Mouse (Mus musculus): Measurements from ENCODE around the gene Stkld1. TPM values are rescaled to one million over a fixed set of nuclear protein-coding genes. Genes with fewer than 3 reads are reported as not detected.

The Stkld1 gene
- polyA plus RNA-seq, 1 experiment from 2014 or later: 0.06 TPM

DNA sequence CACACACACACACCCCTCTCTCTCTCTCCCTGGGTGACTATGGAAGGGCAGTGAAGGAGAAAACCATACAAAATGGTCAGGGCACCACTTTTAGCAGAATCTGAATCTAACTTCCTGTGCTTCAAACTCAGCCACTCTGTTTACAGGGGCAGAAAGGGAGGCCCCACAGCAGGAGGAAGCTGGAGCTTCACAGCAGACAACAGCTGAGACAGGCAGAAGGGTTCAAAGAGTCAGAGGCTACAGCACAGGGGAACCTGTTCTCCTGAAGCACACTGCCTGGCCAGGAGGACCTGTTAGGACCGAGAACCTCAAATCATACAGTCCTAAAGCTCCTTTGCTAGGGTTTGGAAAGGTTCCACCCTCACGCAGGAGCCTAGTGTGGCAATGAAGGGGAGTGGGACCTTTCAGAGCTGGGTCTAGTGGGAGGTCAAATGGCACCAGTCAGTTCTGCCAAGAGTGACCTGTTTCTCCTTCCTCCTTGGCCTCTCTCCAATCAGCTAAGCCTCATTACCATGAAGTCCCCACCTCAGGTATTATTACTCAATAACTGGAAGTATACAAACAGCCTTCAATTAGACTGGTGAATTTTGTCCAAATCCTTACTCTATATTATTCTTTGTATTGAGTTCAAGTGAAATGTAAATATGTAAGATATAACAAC is 21.0 kb downstream of the Stkld1 start:
- H3K4me3 ChIP-seq (ENCODE audit: low read depth, low read length): no peak overlapping the region
- H3K9ac ChIP-seq (replicated peaks): no peak overlapping the region
- H3K36me3 ChIP-seq (replicated peaks; ENCODE audit: insufficient read depth, low read length): peaks cover 63% of the 10 kb centered on the region
- no peaks in the 10 kb centered on the region for H3K27me3 ChIP-seq (ENCODE audit: insufficient read depth, low read length)
- DNase-seq (no peak), ATAC-seq (no peak)
- H3K9me3 ChIP-seq (ENCODE audit: low read length): no peaks in the 10 kb centered on the region
- 76% methylated on average over 2 of the region's 2 CpGs for WGBS (ENCODE audit: insufficient replicate concordance)
- no peak for TF ChIP-seq CTCF (IDR thresholded peaks at IDR 0.05; ENCODE audit: low read depth)
- TF ChIP-seq EP300 (IDR thresholded peaks at IDR 0.05; ENCODE audit: low read depth): no peak
- H3K4me2 ChIP-seq (ENCODE audit: low read depth, low read length): no peak overlapping the region
- 0 out of 2 replicates have a peak overlapping the region, but pooled peaks have one; percentile 29 for H3K27ac ChIP-seq (ENCODE audit: low read depth)
- H3K4me1 ChIP-seq (ENCODE audit: insufficient read depth): peaks cover 4% of the 10 kb centered on the region; the same call in 1 of the 2 replicates

- H3K36me3 ChIP-seq (replicated peaks; ENCODE audit: insufficient read depth, low read length): peaks cover 73% of the 10 kb centered on the region
- TF ChIP-seq CTCF (IDR thresholded peaks at IDR 0.05; ENCODE audit: low read depth): no peak
- TF ChIP-seq EP300 (IDR thresholded peaks at IDR 0.05; ENCODE audit: low read depth): 0 out of 2 replicates have a peak, but pooled peaks have one; percentile 13
- peaks cover 9% of the 10 kb centered on the region for H3K4me1 ChIP-seq (ENCODE audit: insufficient read depth)
- H3K4me3 ChIP-seq (ENCODE audit: low read depth, low read length): no peak overlapping the region
- 67% methylated on average over 12 of the region's 12 CpGs for WGBS (ENCODE audit: insufficient replicate concordance)
- peak; percentile 46 for DNase-seq
- ATAC-seq: peak; percentile 97
- H3K9me3 ChIP-seq (ENCODE audit: low read length): no peaks in the 10 kb centered on the region
- no peaks in the 10 kb centered on the region for H3K27me3 ChIP-seq (ENCODE audit: insufficient read depth, low read length)
- H3K27ac ChIP-seq (ENCODE audit: low read depth): peak overlapping the region; percentile 69
- H3K4me2 ChIP-seq (ENCODE audit: low read depth, low read length): no peak overlapping the region
- no peak overlapping the region for H3K9ac ChIP-seq (replicated peaks)
Measured at GRCm38 (mm10) chr2:26956811-26957487, 23.1 kb downstream of the Stkld1 start.

GRCm38 (mm10) chr2:26957488-26957859 is 23.6 kb downstream of the Stkld1 start:
- H3K9me3 ChIP-seq (ENCODE audit: low read length): no peaks in the 10 kb centered on the region
- H3K4me3 ChIP-seq (ENCODE audit: low read depth, low read length): no peak overlapping the region
- ATAC-seq (peak; percentile 67), DNase-seq (no peak)
- peaks cover 70% of the 10 kb centered on the region for H3K36me3 ChIP-seq (replicated peaks; ENCODE audit: insufficient read depth, low read length)
- no peaks in the 10 kb centered on the region for H3K27me3 ChIP-seq (ENCODE audit: insufficient read depth, low read length)
- no peak overlapping the region for H3K4me2 ChIP-seq (ENCODE audit: low read depth, low read length)
- 61% methylated on average over 2 of the region's 2 CpGs for WGBS (ENCODE audit: insufficient replicate concordance)
- H3K27ac ChIP-seq (ENCODE audit: low read depth): peak overlapping the region; percentile 66
- no peak overlapping the region for H3K9ac ChIP-seq (replicated peaks)
- no peak for TF ChIP-seq EP300 (IDR thresholded peaks at IDR 0.05; ENCODE audit: low read depth)
- no peak for TF ChIP-seq CTCF (IDR thresholded peaks at IDR 0.05; ENCODE audit: low read depth)
- peaks cover 13% of the 10 kb centered on the region for H3K4me1 ChIP-seq (ENCODE audit: insufficient read depth)

DNA sequence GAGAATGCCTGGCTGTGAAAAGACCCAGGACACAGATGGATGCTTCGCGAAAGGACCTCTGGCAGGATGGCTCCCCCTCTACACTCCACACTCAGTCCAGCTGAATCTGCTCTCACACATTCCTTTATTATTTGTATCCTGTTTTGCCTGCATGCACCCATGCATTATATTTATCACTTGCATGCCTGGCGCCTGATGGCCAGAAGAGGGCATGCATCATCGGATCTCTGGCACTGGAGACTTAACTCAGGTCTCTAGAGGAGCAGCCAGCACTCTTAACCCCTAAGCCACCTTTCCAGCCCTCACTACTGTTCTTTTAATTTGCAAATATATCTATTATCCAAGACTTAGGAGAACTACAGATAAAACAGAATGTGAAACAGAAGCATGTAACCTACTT is 26.9 kb downstream of the Stkld1 start:
- Histone ChIP-seq H3K4me2 (ENCODE audit: low read depth, low read length) (no peak overlapping the region), H3K27ac (ENCODE audit: low read depth) (no peak overlapping the region), H3K36me3 (replicated peaks; ENCODE audit: insufficient read depth, low read length) (peaks cover 40% of the 10 kb centered on the region), H3K9me3 (ENCODE audit: low read length) (no peaks in the 10 kb centered on the region), H3K4me1 (ENCODE audit: insufficient read depth) (peaks cover 24% of the 10 kb centered on the region), H3K4me3 (ENCODE audit: low read depth, low read length) (no peak overlapping the region), H3K27me3 (ENCODE audit: insufficient read depth, low read length) (no peaks in the 10 kb centered on the region), H3K9ac (replicated peaks) (no peak overlapping the region)
- TF ChIP-seq CTCF (IDR thresholded peaks at IDR 0.05; ENCODE audit: low read depth): peak; percentile 50
- no peak for TF ChIP-seq EP300 (IDR thresholded peaks at IDR 0.05; ENCODE audit: low read depth)
- 77% methylated on average over 4 of the region's 4 CpGs for WGBS (ENCODE audit: insufficient replicate concordance)
- no peak for DNase-seq
- ATAC-seq: no peak

DNA sequence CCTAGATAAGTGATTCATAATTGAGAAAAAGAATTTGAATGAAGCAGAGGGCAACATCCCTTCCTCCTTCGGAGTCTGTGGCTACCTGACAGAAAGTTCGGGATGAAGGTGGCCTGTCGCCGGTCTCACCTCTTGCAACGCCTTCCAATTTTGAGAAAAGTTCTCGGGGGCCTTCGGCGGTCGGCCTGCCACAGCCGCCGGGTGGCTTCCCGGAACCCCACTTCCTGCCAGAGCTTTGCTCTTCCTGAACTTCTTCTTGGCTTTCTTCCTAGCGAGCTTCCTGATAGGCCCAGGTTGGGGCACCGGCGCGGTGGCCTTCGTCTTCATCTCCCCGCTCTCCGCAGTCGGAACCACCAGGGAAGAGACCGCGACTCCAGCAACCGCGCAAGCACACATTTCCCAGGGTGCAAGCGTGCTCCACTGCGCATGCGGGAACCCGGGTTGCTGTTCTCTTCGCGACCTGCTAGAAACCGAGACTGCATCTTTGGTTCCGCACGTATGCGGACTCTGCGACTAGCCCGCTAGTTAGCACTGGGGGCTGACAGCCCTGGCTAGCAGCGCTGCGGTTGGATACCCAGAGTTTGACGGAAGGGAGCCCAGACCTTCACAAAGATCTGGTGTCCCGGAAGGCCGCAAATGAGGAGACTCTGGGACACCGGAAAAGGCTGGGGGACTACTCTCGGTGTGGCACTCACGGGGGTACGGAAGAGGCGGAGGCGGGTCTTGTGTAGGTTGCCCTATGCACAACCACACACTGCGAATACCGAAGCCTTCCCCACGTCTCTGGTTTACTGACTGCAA is 30.3 kb downstream of the Stkld1 start, which contains the start of gene Rexo4:
TSS of gene Rexo4 (minus strand) at position 464 of the 801 bp plus-strand sequence.
- under 1% methylated on average over 50 of the region's 50 CpGs for WGBS (ENCODE audit: insufficient replicate concordance)
- peaks cover 23% of the 10 kb centered on the region for H3K36me3 ChIP-seq (replicated peaks; ENCODE audit: insufficient read depth, low read length)
- peak within 1 kb of the TSS; percentile 82 for H3K4me2 ChIP-seq (ENCODE audit: low read depth, low read length)
- H3K27ac ChIP-seq (ENCODE audit: low read depth): peak within 1 kb of the TSS; percentile 100
- H3K9me3 ChIP-seq (ENCODE audit: low read length): peaks cover 4% of the 10 kb centered on the region
- H3K4me1 ChIP-seq (ENCODE audit: insufficient read depth): peaks cover 24% of the 10 kb centered on the region
- peak within 1 kb of the TSS; percentile 86 for H3K4me3 ChIP-seq (ENCODE audit: low read depth, low read length)
- H3K27me3 ChIP-seq (ENCODE audit: insufficient read depth, low read length): no peaks in the 10 kb centered on the region
- ATAC-seq (peak; percentile 97), DNase-seq (peak; percentile 93)
- TF ChIP-seq EP300 (IDR thresholded peaks at IDR 0.05; ENCODE audit: low read depth): no peak; the same call in 1 of the 2 replicates
- TF ChIP-seq CTCF (IDR thresholded peaks at IDR 0.05; ENCODE audit: low read depth): no peak
- H3K9ac ChIP-seq (replicated peaks): peak within 1 kb of the TSS; percentile 90
